Mouse (Mus musculus): ENCODE measurements at regions not wholly inside any gene's neighbourhood (a gene's known extent, or its start where the extent isn't known, plus 50 kb on each side); places are given as distances from the start of the nearest gene placed in this dataset.
"Not testable (repeated sequence)": the region's sequence is repeated elsewhere in the genome, so short reads cannot be mapped to it uniquely, and the experiment has no call there.

DNA sequence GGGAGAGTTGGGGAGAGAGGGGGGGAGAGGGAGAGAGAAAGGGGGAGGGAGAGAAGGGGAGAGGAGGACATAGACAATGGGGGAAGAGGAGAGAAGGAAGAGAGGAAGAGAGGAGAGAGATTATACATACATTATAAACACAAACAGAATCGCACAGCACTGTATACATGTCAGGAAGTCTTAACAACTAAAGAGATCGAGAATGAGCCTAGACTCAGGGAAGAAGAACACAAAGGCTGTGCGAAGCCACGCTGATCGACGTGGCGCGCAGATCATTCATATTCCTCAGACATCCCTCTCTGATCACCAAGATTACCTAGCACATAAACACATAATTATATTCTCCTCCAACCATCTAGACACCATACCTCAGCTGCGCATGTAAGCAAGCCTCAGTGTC lies 79.1 kb upstream of the Adgrl2 start:
- DNase-seq (ENCODE audit: low spot score in 2 of 2) = no peak

DNA sequence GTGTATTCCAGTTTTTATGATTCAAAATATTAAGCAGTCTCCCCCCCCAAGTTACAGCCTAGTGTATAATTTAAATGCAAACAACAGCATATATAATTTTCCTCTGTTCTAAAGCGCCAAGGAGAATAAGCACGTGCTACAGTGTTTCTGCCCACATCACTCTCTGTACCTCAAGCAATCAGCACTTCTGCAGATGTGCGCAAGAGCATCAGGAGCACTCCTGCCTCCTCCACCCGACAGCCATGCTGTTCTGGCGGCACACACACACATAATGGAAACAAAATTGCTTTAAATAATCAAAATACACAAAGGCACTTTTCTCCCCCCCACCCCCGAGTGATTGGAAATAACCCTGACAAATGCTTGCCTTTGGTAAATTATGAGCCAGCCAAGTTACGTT lies 78.5 kb upstream of the Adgrl2 start:
- DNase-seq (ENCODE audit: low spot score in 2 of 2) = no peak

DNA sequence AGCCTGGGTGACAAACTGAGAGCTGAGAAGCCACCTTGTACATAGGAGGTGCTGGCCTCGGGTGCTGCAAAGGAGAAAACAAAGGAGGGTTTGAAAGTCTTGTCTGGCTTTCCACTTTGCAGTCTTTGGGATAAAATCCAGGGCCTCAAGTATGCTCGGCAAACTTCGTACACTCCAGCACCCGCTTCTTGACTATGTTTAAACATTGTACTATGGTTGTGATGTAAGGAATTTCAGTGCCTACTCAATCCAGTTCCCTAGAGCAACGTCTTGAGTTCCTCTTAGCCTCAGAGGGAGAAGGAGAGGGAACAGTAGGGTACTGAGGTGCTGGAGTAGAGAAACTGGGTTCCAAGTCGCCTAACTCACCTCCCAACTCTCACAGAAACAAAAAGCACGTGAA lies 77.4 kb upstream of the Adgrl2 start:
- no peak for DNase-seq (ENCODE audit: low spot score in 2 of 2)

DNA sequence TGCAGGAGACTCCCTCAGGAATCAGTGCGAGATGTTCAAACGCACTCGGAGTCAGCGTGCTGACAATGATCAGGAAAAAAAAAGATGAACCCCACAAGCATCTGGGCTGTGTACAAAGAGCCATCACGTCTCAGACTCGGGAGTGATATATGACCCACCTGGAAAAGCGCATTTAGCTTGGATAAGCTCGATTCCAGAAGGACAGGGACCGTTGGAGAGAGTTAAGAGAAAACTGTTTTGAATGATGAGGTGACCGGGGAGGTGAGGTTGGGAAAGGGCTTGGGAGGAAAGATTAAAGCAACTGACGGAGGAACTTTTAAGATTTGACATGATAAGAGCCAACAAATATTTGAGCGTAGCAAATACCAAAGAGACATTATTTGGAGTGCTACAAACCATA lies 64.7 kb upstream of the Adgrl2 start:
- DNase-seq (ENCODE audit: low spot score in 2 of 2) = no peak

GRCm38 (mm10) chr3:149052295-149052902 lies 62.0 kb upstream of the Adgrl2 start:
- not testable (repeated sequence) for DNase-seq (ENCODE audit: low spot score in 2 of 2)

- DNase-seq (ENCODE audit: low spot score in 2 of 2) = no peak
Measured at GRCm38 (mm10) chr3:149045343-149045742, 55.0 kb upstream of the Adgrl2 start.

GRCm38 (mm10) chr3:149043901-149044300 lies 53.5 kb upstream of the Adgrl2 start:
- no peak for DNase-seq (ENCODE audit: low spot score in 2 of 2)

DNA sequence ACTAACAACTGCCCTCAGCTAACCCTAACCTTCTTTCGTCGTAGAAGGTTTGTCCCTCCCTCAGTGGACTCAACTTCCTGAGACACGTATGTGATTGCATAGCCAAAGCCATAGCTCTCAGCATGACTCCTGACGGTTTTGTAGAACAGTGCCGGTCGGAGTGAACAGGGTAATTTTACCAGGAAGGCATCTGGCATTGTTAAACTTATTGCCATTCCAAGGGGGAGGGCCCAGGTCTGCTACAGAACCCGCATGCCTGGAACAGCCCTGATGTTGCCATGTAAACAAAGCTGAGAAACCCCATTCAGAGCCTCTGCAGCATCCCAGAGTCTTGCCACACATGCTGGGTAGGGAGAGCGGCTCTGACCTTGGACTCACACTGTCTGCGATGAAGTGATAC lies 52.2 kb upstream of the Adgrl2 start:
- no peak for DNase-seq (ENCODE audit: low spot score in 2 of 2)

DNA sequence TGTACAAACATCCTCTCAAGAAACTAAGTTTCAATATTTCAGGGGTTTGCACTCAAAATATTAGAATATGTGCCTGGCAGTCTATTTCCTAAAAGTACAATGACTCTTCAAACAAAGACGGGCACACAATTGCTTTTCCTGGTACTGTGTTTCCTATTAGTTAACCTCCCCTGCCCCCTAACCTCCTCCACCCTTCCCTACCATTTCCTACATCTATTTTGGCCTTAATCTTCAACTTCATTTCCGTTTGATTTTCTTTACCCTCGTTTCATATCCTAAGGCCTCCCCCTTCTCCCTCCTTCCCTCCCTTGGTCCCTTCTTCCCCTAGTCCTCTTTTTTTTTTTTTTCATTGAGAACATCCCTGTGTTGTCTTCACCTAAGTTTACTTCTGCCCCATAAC lies 50.8 kb upstream of the Adgrl2 start:
- DNase-seq (ENCODE audit: low spot score in 2 of 2) = no peak
